Mouse (Mus musculus): Measurements from ENCODE around the gene Dst. TPM values are rescaled to one million over a fixed set of nuclear protein-coding genes. Genes with fewer than 3 reads are reported as not detected.

Dst gene
- total and polyA plus RNA-seq, 3 experiments: 9.1 to 28.0 (median 20.5) TPM

- no peak overlapping the region for H3K9ac ChIP-seq (ENCODE audit: insufficient read depth, low read depth)
- H3K27ac ChIP-seq (ENCODE audit: insufficient read depth, low read depth): no peak overlapping the region
- no peaks in the 10 kb centered on the region for H3K27me3 ChIP-seq (replicated peaks)
- H3K4me3 ChIP-seq (replicated peaks in 1 of 3; ENCODE audit: low read depth in 2 of 3, low read length in 2 of 3, poor library complexity in 1 of 3): no peak overlapping the region
- DNase-seq (ENCODE audit: extremely low read depth): no peak
- H3K4me2 ChIP-seq (ENCODE audit: insufficient read depth, low read depth, poor library complexity, severe bottlenecking): no peak overlapping the region
- TF ChIP-seq USF2 (conservative IDR thresholded peaks at IDR 0.05; ENCODE audit: low read depth, low read length): no peak
- H3K79me2 ChIP-seq (replicated peaks; ENCODE audit: control insufficient read depth, extremely low read depth, insufficient read depth, poor library complexity, severe bottlenecking): no peaks in the 10 kb centered on the region
- peaks cover 5 to 12% of the 10 kb centered on the region in 2 experiments for H3K4me1 ChIP-seq (ENCODE audit: control insufficient read depth in 1 of 2, insufficient read depth in 2 of 2)
- H3K9me3 ChIP-seq (replicated peaks; ENCODE audit: low read length): no peaks in the 10 kb centered on the region
- in situ Hi-C loops (cut with MboI; ENCODE audit: low pct_ligation_motif_present, low pct_unique_long_range_greater_than_20kb, low sequenced_read_pairs) (no loop called here), dilution Hi-C loops (cut with MboI; ENCODE audit: extremely low pct_ligation_motif_present, extremely low pct_unique_long_range_greater_than_20kb, low sequenced_read_pairs) (no loop called here)
- no peaks in the 10 kb centered on the region for H3K36me3 ChIP-seq (replicated peaks in 1 of 2; ENCODE audit: control insufficient read depth in 1 of 2, insufficient read depth in 1 of 2, low read length in 1 of 2)
Observed at GRCm38 (mm10) chr1:33995386-33995785, 87.4 kb downstream of the Dst start.

GRCm38 (mm10) chr1:33996105-33996887 is 88.3 kb downstream of the Dst start:
- no peak overlapping the region for H3K9ac ChIP-seq (ENCODE audit: insufficient read depth, low read depth)
- no peak overlapping the region for H3K4me3 ChIP-seq (replicated peaks in 1 of 3; ENCODE audit: low read depth in 2 of 3, low read length in 2 of 3, poor library complexity in 1 of 3)
- H3K4me1 ChIP-seq (ENCODE audit: control insufficient read depth in 1 of 2, insufficient read depth in 2 of 2): peaks cover 5 to 12% of the 10 kb centered on the region in 2 experiments
- TF ChIP-seq SMC3 (IDR thresholded peaks at IDR 0.05; ENCODE audit: low read depth, low read length) (no peak), HCFC1 (IDR thresholded peaks at IDR 0.05; ENCODE audit: low read depth, low read length) (no peak), UBTF (IDR thresholded peaks at IDR 0.05; ENCODE audit: low read depth, low read length) (no peak), KAT2A (IDR thresholded peaks at IDR 0.05; ENCODE audit: insufficient replicate concordance, low read length) (no peak), MAX (IDR thresholded peaks at IDR 0.05; ENCODE audit: low read length) (no peak), RAD21 (IDR thresholded peaks at IDR 0.05; ENCODE audit: low read depth, low read length) (no peak), MAZ (IDR thresholded peaks at IDR 0.05; ENCODE audit: low read depth, low read length) (no peak), E2F4 (IDR thresholded peaks at IDR 0.05; ENCODE audit: insufficient replicate concordance, low read depth, low read length) (no peak), POLR2AphosphoS2 (IDR thresholded peaks at IDR 0.05; ENCODE audit: low read depth, low read length) (no peak), TCF12 (IDR thresholded peaks at IDR 0.05; ENCODE audit: low read depth, low read length) (no peak), PAX5 (IDR thresholded peaks at IDR 0.05; ENCODE audit: low read length) (no peak), BHLHE40 (IDR thresholded peaks at IDR 0.05; ENCODE audit: low read depth, low read length) (no peak), NRF1 (IDR thresholded peaks at IDR 0.05; ENCODE audit: low read depth, low read length) (no peak)
- no peak overlapping the region for H3K4me2 ChIP-seq (ENCODE audit: insufficient read depth, low read depth, poor library complexity, severe bottlenecking)
- in situ Hi-C loops (cut with MboI; ENCODE audit: low pct_ligation_motif_present, low pct_unique_long_range_greater_than_20kb, low sequenced_read_pairs) (no loop called here), dilution Hi-C loops (cut with MboI; ENCODE audit: extremely low pct_ligation_motif_present, extremely low pct_unique_long_range_greater_than_20kb, low sequenced_read_pairs) (no loop called here)
- no peak for DNase-seq (ENCODE audit: extremely low read depth)
- no peaks in the 10 kb centered on the region for H3K36me3 ChIP-seq (replicated peaks in 1 of 2; ENCODE audit: control insufficient read depth in 1 of 2, insufficient read depth in 1 of 2, low read length in 1 of 2)
- no peak overlapping the region for H3K27ac ChIP-seq (ENCODE audit: insufficient read depth, low read depth)
- H3K79me2 ChIP-seq (replicated peaks; ENCODE audit: control insufficient read depth, extremely low read depth, insufficient read depth, poor library complexity, severe bottlenecking): no peaks in the 10 kb centered on the region
- H3K27me3 ChIP-seq (replicated peaks): no peaks in the 10 kb centered on the region
- H3K9me3 ChIP-seq (replicated peaks; ENCODE audit: low read length): no peaks in the 10 kb centered on the region
